Mouse (Mus musculus) B cell, adult 62 days (primary cell): ENCODE measurements around the gene March4. TPM values are rescaled to one million over a fixed set of nuclear protein-coding genes. Genes with fewer than 3 reads are reported as not detected.

ENCODE experiments used
- total RNA-seq: library from RNA; stranded (reverse); gene quantifications from 4 replicates; pipeline ENCODE4 v1.2.4, GENCODE M21; 2023

The March4 gene
- 0.12 TPM in 1 of 4 replicates, not detected in the others for total RNA-seq

GRCm38 (mm10) chr1:72536611-72537351 is at the start of gene March4:
Gene March4, minus strand, starts transcription at chr1:72536930.

GRCm38 (mm10) chr1:72582947-72583731 is 46.4 kb upstream of the March4 start, which contains the start of gene Smarcal1:
Gene Smarcal1, plus strand, starts transcription at chr1:72583251.

Other genes starting within 250 kb of the March4 start
- gene Xrcc5, start 229.5 kb downstream of the March4 start, total RNA-seq: 22.9 to 26.1 TPM (median 25.2 TPM) in 4 replicates
- gene Smarcal1, start 46.3 kb upstream of the March4 start, total RNA-seq: 43.6 to 51.6 TPM (median 50.1 TPM) in 4 replicates
- gene Ankar, start 163.6 kb upstream of the March4 start, total RNA-seq: not detected in 4 replicates
- 2,692 to 2,847 TPM (median 2,768 TPM) in 4 replicates for gene Rpl37a, start 174.4 kb upstream of the March4 start, total RNA-seq